Mouse (Mus musculus): ENCODE measurements around the gene Ccdc162.

- TF ChIP-seq CTCF (IDR thresholded peaks at IDR 0.05; ENCODE audit: low read depth, low read length): no peak
- no peak for TF ChIP-seq POLR2A (IDR thresholded peaks at IDR 0.05; ENCODE audit: borderline replicate concordance, low read depth, low read length)
Observed at GRCm38 (mm10) chr10:41711467-41711866, 5.0 kb downstream of the Ccdc162 start.

Measured in bone marrow macrophage, adult 2 months (primary cell).